Mouse (Mus musculus) layer of hippocampus, adult 9-10 months (tissue): Measurements from ENCODE around the gene Slit2.

Experiments
- DNase-seq: peaks from one replicate; pipeline ENCODE4 v3.0.0; 2022; ENCODE audit warnings: low spot score

Slit2 gene

DNA sequence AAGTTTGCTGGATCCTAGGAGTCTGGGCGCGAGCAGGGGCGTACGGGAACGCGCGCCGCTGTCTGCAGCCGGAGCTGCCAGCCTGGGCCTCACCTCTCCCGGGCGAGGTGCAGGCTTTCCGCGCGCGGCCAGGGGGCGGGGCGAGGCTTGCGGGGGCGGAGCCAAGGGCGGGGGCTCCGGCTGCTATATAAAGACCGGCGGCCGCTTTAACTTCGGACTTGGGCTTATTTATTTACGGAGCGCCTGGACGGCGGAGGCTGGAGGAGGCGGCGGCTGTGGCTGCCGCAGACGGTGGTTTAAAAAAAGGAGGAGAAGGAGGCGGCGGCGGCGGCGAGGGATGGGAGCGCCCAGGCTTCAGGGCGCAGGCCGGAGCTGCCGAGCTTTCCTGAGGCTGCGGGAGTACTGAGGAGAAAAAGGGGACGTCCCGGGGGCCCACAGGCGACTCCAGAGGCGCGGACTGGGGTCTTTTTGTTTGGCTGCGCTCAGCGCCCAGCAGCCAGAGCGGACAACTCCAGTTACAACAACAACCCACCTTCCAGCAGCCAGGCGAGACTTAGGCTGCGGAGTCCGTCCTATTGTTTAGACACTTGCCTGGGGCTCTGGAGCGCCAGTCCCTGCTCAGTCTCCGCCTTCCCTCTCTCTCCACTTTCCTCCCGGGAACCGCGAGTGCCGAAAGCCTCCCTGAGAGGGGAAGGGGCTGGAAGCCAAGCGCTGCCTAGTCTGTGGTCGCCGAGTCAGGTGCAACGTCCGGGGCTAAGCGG lies at the start of gene Slit2:
Gene Slit2 (plus strand): TSS at position 198 of the 761 bp plus-strand sequence.
- DNase-seq = no peak

DNA sequence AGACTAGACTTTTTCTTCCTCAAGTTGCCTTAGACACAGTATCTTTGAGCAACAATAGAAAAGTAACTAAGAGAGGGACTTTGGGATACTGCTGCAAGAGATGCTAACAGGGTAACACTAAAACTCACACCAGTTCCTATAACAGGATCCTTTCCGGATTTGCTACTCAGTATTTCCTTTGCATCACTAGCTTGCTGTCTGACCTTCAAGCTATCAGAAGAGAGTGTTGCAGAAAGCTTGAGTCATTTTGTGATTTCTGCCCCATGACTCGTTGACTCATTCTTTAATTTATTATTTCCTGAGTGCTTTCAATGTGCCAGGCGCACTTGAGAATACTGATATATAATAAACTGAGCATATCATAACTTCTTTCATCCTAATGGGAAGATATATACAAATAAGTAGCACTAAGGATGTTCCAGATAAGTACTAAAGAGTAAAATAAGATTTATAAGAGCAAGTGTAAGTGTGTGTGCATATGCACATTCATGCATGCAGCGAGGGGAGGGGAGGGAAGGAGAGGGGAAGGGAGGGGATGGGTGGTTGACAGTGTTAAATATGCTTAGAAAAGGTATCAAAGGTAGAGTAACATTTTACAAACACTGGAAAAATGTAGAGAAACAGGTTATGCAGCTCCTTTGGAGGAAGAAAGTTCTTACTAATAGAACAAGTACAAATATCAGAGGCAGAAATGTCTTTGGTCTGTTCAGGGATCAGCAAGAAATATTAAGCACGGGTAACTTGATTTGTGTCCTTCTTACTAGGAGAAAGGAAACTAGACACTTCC lies 44.2 kb upstream of the Slit2 start:
- no peak for DNase-seq

DNA sequence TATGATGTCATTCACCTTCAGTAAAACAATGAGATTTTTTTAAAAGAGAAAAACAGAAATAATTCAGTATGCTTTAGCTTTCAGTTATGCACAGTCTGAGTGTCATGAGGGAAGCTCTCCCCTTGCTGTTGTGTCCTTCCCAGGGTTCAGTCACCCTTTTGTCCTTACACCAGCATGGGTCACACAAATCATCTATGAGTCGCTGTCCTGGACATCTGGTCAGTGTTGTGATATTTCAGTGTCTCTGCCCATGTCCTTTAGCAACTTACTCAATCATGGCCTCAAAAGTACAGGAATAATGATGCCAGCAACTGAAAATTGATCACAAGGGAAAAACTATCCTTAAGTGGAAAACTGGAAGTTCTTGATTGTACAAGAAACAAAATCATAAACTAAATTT lies 26.5 kb upstream of the Slit2 start:
- no peak for DNase-seq

DNA sequence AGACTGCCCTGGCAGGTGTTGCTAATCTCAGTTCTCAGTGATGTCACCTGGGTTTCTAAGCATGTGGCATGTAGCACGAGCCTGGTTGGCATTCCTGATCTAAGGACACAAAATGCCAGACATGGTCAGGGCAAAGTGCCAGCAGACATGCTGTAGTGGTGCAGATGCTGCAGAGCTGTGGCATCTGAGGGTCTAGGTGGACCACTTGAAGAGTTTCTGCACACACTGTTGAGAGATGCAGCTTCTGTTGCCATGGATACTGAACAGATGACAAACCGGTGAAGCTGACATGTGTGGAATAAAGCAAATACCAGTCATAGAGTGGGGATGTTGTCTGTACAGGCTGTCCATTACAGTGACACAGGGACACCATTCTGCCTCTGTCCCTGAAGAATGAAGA lies 7.1 kb upstream of the Slit2 start:
- no peak for DNase-seq

DNA sequence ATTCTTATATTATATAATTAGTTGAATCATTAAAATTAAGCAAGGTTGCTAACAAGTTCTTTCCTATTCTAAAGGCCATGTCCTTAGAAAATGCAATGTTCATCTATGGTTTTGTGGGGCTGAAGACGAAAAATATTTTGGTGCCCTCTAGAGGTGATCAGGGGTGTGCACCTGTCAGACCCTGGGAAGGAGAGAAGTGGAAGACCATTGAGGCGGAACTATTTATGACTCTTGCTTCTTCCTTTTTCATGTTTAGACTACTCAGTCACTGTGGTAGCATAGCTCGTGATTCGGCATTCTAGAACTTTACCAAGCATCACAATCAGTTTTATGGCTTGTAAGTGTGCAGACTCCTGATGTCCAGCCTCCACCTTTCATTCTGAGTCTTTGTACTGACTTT lies 3.6 kb upstream of the Slit2 start:
- DNase-seq = no peak

DNA sequence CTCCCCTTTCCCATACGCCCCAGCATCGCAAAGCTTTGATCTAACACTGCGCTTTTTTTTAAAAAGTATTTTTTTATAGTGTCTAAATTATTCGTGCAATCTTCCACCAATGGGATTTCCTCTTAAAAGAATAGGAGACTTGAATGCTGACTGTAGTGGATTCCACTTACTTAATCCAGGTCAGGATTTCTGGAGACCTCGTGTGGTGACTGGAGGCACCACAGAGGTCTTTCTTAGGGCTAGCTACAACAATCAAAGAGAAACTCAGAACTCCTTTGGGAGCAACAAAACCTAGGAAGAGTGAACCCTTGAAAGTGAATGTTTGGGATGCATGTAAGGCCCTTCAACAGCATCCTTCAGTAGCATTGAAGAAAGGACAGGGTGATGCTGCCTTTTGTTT lies 2.5 kb upstream of the Slit2 start:
- no peak for DNase-seq

DNA sequence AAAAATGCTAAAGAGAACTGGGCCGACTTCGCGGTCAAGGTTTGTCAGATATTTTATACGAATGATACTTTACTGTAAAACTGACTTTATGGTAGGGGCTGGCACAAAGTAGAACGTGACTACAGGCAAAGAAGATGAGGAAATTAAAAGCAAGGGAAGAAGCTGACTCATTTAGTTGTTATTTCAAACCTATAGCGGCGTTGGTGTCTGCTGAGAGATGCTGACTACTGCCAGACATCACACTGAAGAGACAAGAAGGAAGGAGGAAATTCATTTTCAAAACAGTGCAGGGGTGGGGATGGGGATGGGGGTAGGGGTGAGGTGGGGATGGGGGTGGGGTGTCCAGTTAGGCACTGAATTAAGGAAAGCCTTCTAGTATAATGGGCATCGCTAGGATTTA lies 987 bp upstream of the Slit2 start:
- DNase-seq = no peak

DNA sequence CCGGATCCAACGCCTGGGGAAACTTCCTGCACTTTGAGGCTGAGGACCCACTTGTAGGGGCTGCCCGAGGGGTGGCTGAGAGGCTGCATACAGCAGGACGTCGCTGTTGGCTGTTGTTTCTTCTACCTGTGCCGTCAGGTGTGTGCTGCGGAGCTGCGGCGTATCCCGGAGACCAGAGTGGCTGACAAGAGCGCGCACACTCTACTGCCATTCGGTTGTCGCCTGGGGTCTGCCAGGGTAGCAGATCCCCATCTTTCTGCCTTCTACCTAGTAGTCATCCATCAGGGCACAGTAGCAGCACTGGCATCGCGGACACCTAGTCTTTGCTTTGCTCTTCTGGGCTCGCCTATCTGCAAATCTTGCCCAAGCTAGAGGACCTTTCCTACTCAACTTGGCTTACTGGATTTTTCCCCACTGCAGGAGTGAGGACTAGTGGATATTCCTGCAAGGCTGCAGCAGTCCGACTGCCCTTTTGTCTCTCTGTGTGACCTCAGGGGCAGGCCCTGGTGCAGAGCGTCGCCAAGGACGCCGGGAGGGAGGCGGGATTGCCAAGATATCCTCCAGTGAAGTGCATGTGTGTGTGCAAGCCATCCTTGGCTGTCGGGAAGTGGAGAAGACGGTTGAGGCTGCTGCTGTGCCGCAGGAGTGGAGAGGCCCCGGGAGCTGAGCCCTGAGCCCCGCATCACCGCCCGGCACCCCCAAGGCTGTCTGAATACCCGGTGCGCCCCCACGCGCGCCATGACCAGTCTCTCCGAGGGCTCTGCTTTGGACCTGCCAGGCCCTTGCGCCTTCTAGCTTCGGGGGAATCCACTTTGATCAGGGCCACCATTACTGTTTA lies 1.0 kb downstream of the Slit2 start:
- no peak for DNase-seq

DNA sequence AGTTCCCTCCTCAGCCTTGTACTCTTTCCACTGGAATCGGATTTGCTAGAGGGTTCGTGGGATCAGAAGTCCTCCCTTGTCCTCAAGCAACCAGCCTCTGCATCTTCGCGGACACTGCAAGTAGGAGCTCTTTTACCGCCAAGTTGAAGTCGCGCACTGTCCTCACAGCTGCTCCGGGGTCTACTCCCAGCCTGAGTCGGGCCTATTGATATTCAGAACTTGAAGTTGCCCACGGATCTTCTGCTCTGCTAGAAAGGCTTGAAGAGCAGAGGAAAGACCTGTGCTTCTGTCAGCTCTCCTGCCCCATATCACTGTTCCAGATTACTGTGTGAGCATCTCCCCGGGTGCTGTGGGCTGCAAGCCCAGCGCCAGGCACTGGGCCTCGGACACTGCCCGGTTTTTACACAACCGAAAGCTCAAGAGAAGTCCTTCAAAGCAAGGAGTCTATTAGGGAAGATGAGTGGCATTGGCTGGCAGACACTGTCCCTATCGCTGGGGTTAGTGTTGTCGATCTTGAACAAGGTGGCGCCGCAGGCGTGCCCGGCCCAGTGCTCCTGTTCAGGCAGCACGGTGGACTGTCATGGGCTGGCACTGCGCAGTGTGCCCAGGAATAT lies 1.8 kb downstream of the Slit2 start:
- no peak for DNase-seq

DNA sequence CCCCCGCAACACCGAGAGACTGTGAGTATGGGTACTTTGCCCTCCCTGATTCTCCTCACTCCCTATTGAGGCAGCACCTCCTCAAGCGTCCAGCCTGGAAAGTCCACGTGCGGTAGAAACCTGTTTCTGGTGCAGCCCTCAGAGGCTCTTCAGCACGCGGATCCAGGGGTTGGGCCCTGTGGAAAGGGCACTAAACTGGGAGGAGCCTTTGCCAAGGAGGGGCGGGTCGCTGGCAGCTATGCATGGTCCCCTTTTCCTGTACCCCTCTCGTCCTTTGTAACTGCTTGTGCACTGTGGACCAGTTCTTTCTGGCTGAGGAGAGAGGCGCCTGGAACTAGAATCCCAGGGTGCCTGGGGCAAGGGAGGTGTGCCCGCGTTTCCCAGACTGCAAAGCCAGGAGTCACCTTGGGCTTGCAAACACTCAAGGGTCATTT lies 2.3 kb downstream of the Slit2 start:
- no peak for DNase-seq

DNA sequence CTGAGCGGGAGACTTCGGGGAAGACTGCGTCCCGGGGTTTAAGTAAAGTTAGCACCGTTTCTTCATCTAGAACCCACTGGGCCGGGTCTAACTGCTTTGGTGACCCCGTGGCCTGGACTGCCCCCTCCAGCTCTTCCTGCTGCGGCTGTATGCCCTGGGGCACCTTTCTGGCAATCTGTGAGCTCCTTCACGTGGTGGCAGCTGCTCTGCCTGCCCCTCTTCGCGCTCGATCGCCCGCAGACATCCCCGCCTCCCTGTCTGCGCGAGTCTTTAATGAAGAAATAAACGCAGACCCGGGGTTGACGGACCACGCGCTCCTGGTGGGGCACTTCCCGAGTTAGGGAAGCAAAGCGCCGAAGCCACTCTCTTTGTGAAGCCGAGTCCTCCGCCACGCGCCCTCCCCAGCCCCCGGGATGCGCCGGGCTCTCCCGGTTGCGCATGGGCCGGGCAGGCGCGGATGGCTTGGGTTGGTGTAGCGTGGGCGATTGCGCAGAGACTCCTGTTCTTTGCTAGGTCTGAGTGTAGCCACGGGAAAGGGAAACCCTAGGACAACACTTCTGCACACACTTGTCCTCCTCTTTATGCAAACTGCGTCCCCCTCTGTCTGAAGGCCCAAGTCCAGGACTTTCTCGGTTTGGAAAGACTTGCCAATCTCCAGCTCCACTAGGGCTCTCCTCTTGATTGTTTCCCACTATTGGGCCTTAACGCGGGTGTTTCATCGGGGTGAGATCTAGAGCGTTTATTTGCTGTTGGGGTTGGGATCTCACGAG lies 3.1 kb downstream of the Slit2 start:
- no peak for DNase-seq

DNA sequence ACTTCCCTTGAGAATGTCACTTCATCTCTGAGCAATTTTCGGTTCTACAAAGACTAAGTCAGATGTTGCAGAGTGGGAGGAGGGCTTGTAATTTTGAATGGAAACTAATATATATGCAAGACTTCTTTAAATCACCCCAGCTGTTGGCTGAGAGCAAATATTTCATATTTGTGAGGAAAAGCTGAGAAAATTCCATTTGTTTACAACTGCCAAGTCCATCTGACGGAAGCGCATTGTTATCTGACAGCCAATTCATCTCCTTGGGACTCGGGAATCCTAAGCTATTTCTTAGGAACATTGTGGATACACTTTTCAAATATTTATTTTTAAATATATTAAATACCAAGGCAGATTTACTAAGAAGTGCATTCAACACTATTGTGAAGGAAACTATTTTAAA lies 8.0 kb downstream of the Slit2 start:
- no peak for DNase-seq

DNA sequence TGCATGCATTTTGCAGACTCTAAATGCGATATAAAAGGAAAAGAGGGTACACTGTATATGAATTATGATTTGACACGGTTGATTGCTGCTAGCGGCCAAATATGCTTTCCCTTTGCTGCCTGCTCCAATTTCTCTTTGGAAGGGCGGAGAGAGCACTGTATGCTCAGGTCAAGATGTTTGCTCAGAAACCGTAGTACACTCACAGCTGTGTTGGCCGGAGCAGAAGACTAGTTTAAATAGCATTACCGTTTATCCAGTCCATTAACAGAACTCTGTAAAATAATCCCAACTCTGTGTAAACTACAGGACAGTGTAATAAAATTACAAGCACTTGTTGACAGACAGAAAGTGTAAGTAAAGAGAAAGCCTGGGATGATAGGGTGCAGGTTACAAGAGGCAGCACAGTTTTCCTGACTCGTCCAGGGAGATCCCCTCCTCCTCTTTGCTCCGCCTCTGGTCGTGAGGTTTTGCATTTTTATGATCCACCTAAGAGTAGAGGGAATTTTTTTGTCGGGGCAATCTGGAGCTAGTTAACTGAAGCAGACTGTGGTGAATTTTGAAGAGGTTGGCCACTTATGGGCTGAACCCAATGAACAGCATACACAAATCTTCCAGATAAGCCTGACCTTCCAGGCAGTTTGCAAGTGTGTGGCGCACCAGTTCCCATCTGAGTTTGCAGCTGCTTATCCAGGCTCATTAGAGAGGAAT lies 20.9 kb downstream of the Slit2 start:
- no peak for DNase-seq

DNA sequence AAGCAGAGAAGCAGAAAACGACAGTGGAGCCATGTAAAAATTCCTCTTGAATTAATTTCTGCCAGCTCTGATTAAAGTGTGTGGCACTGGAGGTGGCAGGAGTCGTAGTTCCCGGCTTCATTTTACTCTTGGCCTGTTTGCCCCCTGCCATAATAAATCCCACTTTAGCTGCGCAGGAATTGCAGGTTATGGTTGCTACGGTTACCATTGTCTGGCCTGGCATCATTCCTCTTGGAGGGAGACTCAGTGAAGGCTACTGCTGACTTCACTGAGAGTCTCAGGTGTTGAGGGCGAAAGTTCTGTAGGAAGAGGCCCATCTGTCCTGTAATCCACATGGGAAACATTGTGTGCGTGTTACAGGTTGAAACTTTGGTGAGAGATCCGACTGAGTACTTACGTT lies 22.6 kb downstream of the Slit2 start:
- no peak for DNase-seq

DNA sequence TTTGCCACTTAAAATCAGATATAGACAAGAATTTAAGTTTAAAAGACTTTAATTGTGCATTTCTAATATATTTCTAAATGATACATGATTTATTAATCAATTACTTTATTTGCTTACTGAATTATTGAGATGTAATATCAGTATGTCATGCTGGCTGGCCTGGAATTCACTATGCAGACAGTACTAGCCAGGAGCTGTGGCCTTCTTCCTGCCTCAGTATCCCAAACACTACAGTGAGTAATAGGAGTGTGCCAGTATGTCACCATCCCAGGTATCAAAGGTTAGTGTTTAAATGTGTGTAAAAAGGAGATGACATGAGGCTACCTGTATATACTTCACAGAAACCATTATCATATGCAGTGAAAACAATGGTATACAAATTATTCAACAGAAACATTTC lies 23.1 kb downstream of the Slit2 start:
- no peak for DNase-seq

DNA sequence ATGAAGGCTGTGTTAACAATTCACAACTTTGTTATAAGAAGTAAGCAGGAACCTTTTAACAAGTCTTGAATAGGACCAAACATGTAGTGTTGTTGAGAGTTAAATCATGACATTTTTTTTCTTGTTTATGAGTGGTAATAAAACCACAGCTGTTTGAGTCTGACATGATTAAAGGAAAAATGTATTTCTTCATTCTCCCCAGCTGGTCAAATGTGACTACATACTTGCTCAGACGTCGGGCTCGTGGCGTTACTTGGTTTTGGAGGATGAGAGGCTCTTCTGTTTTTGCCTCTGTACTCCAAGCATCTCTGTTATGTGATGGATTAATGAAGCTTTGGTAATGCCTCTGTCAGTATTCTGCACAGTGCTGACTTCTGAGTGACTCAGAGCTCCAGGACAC lies 40.5 kb downstream of the Slit2 start:
- DNase-seq = no peak

DNA sequence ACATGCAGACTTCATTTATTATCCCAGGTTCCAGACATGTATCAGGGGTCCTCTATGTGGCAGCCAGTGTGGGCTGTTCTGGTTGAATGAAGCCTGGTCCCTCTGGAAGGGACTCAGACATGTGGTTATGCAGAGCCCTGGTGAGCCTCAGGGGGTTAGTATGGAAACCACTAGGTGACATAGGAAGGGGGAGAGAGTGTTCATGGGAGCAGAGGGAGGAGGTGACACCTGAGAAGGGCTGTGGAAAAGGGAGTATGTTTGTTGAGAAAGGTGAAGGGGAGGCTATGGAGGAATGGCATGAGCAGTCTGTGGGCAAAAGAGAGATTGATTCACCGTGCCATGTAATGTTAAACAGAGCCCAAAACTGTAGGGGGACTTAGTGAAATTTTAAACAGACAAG lies 51.9 kb downstream of the Slit2 start:
- no peak for DNase-seq

DNA sequence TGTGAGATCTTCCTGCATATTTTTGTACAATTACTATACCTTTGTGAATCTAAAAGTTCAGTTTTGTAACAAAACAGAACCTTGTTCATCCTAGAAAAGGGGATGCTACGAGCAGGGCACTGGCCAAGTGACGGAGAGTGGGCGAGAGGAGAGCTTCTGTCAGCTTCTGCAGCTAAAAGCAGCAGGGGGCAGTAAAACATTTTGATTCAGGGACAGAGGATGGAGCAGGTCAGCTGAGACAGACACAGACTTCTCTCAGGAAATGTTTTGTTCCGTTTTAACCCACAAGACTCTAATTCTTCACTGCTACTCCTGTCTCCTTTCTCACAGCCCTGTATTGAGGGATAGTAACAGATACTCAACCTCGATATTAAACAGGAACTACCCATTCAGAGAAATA lies 55.1 kb downstream of the Slit2 start:
- DNase-seq = no peak

DNA sequence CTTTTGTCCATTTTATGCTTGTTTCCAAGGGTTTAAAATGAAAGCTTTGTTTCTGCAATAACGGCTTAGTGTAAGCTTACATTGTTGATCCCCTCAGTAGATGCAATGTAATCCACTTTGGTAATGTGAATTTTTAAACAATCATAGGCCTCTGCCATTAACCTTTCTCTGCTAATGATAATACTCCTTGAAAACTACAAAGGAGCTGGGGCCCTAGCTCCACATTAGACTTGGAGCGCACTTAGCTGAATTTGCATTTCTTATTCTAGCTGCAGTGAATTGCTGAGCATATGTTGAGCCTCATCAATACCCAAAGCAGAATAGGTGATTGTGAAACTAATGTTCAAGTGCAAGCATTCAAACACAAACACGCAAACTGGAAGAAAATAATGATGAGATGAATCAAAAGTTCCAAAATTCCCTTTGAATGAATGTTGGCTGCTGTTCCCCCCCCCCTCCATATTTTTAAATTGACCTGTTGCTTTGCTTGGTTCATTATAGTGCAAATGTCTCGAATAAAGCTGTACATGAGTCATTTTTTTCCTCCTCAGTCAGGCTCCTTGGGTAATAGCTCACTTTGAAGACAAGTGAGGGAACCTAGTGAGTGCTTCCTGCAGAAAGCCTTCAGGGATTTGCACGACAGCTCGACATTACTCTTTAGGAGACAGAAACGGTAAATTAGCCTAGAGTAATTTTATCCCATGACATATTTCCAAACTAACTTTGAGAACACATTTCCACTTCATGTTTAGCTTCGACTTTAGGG lies 66.2 kb downstream of the Slit2 start:
- no peak for DNase-seq
